Mouse (Mus musculus) erythroblast, embryonic 14.5 days (primary cell): ENCODE measurements around the gene Gpr3. TPM values are rescaled to one million over a fixed set of nuclear protein-coding genes. Genes with fewer than 3 reads are reported as not detected.

Experiments
- H3K27me3 ChIP-seq: 2 replicates; pipeline ENCODE4 v1.6.1; 2012; ENCODE audit warnings: inconsistent platforms; ENCODE audit not compliant: control insufficient read depth
- H3K36me3 ChIP-seq: 2 replicates; pipeline ENCODE4 v1.6.1; 2012; ENCODE audit warnings: mild to moderate bottlenecking, inconsistent platforms; ENCODE audit not compliant: control insufficient read depth
- H3K4me1 ChIP-seq: 2 replicates; pipeline ENCODE4 v1.6.1; 2012; ENCODE audit warnings: inconsistent platforms; ENCODE audit not compliant: control insufficient read depth
- H3K4me3 ChIP-seq: replicated peaks from 2 replicates; pipeline ENCODE3; 2012; ENCODE audit warnings: moderate library complexity, mild to moderate bottlenecking, inconsistent platforms
- H3K9me3 ChIP-seq: 2 replicates; pipeline ENCODE4 v1.6.1; 2012; ENCODE audit warnings: low read length, inconsistent platforms, mixed read lengths; ENCODE audit not compliant: control insufficient read depth
- GATA1 ChIP-seq: IDR thresholded peaks from 2 replicates; pipeline ENCODE4 v1.6.1; 2012; ENCODE audit warnings: low read length, inconsistent platforms, mixed read lengths
- TAL1 ChIP-seq: IDR thresholded peaks from 3 replicates; pipeline ENCODE4 v1.6.1; 2012; ENCODE audit warnings: low read length, inconsistent platforms, mixed read lengths
- polyA plus RNA-seq: library from polyadenylated mRNA; stranded (reverse); fragments of >175 nt; gene quantifications from 2 replicates; pipeline ENCODE4 v1.2.3, GENCODE M21; 2012

The Gpr3 gene
- polyA plus RNA-seq, 1 experiment: not detected

- Histone ChIP-seq H3K36me3 (peaks cover 24% of the 10 kb centered on the region), H3K4me3 (no peak overlapping the region), H3K4me1 (peaks cover 23% of the 10 kb centered on the region), H3K27me3 (no peaks in the 10 kb centered on the region), H3K9me3 (no peaks in the 10 kb centered on the region)
- no peak for TF ChIP-seq GATA1
- TF ChIP-seq TAL1: no peak
Observed at GRCm38 (mm10) chr4:133172451-133172850, 39.9 kb downstream of the Gpr3 start.

DNA sequence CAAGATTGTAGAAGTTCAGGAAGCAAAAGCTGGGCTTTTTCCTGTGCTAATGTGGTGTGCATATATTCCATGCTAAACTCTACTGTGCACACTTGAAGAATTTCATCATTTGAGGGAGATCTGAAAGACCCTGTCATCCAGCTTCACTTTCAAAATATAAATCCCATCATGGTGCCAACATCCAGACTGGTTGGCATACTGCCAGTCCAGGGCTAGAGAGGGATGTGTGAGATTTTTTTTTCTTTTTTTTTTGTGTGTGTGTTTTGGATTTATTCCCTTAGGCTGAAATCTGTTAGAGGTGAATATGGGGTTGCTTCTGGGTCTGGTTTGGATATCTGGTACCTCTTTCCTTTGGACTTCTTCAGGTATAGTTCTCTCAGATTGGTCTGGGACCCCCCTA, 41.7 kb downstream of the Gpr3 start:
- peaks cover 18% of the 10 kb centered on the region for H3K4me1 ChIP-seq
- H3K36me3 ChIP-seq: peaks cover 12% of the 10 kb centered on the region
- H3K27me3 ChIP-seq: no peaks in the 10 kb centered on the region
- TF ChIP-seq TAL1 (no peak), GATA1 (no peak)
- no peak overlapping the region for H3K4me3 ChIP-seq
- H3K9me3 ChIP-seq: no peaks in the 10 kb centered on the region

- no peak overlapping the region for H3K4me3 ChIP-seq
- no peaks in the 10 kb centered on the region for H3K27me3 ChIP-seq
- peaks cover 11% of the 10 kb centered on the region for H3K36me3 ChIP-seq
- TF ChIP-seq GATA1: no peak
- TF ChIP-seq TAL1: no peak
- no peaks in the 10 kb centered on the region for H3K9me3 ChIP-seq
- H3K4me1 ChIP-seq: peaks cover 12% of the 10 kb centered on the region
Observed at GRCm38 (mm10) chr4:133170056-133170524, 42.2 kb downstream of the Gpr3 start.

- Histone ChIP-seq H3K36me3 (peaks cover 15% of the 10 kb centered on the region), H3K27me3 (no peaks in the 10 kb centered on the region), H3K9me3 (no peaks in the 10 kb centered on the region), H3K4me3 (no peak overlapping the region), H3K4me1 (peaks cover 11% of the 10 kb centered on the region)
- TF ChIP-seq TAL1 (no peak), GATA1 (no peak)
Observed at GRCm38 (mm10) chr4:133169237-133170055, 42.9 kb downstream of the Gpr3 start.

DNA sequence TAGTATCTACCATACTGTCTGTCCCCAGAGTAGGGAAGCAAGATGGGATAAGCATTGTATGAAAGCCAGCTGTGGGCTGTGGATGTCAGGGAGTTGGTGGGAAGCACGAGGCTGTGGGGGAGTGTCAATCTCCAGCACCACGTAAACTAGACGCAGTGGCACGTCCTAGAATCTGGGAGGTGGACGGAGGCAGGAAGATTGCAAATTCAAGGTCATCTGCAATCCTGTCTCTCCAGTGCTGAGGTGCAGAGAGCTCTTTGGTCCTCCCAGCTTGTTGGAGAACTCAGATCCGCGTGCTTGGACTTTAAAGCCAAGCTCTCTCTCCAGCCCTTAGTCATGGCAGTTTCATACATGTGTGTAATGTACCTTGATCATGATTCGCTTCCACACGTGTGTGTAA, 45.6 kb downstream of the Gpr3 start:
- no peak for TF ChIP-seq GATA1
- H3K9me3 ChIP-seq: no peaks in the 10 kb centered on the region
- H3K36me3 ChIP-seq: peaks cover 23% of the 10 kb centered on the region
- H3K27me3 ChIP-seq: no peaks in the 10 kb centered on the region
- no peak overlapping the region for H3K4me3 ChIP-seq
- H3K4me1 ChIP-seq: peaks cover 7% of the 10 kb centered on the region

- Histone ChIP-seq H3K4me1 (no peaks in the 10 kb centered on the region), H3K4me3 (no peak overlapping the region), H3K36me3 (peaks cover 31% of the 10 kb centered on the region), H3K27me3 (no peaks in the 10 kb centered on the region), H3K9me3 (no peaks in the 10 kb centered on the region)
- TF ChIP-seq GATA1: no peak
- no peak for TF ChIP-seq TAL1
Observed at GRCm38 (mm10) chr4:133162196-133162595, 50.1 kb downstream of the Gpr3 start.

GRCm38 (mm10) chr4:133160821-133161220, 51.5 kb downstream of the Gpr3 start:
- peaks cover 2% of the 10 kb centered on the region; the same call in 1 of the 2 replicates for H3K4me1 ChIP-seq
- H3K36me3 ChIP-seq: peaks cover 27% of the 10 kb centered on the region
- no peak overlapping the region for H3K4me3 ChIP-seq
- no peaks in the 10 kb centered on the region for H3K27me3 ChIP-seq
- H3K9me3 ChIP-seq: no peaks in the 10 kb centered on the region
- TF ChIP-seq TAL1 (no peak), GATA1 (no peak)

- no peaks in the 10 kb centered on the region for H3K27me3 ChIP-seq
- peaks cover 27% of the 10 kb centered on the region for H3K36me3 ChIP-seq
- H3K4me3 ChIP-seq: no peak overlapping the region
- TF ChIP-seq TAL1: no peak
- TF ChIP-seq GATA1: no peak
- no peaks in the 10 kb centered on the region for H3K9me3 ChIP-seq
- peaks cover 2% of the 10 kb centered on the region for H3K4me1 ChIP-seq
Observed at GRCm38 (mm10) chr4:133160211-133160610, 52.1 kb downstream of the Gpr3 start.

DNA sequence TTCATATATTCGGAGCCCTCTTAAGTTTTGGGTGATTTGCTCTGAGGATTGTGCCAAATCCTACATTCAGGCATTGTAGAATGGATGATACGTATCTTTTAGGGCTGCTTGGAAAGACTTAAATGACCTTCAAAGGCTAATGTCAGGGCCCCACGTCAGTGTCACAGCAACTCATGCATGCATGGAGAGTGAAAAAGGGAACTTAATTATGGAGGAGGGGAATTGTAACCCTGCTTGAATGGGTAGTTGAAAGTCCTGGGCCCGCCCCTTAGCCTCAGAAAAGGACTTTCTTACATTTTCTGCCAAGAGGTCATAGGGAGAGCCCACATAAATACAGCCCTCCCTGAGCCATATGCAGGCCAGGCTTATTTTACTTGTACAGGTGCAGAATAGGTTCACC, 52.7 kb downstream of the Gpr3 start:
- Histone ChIP-seq H3K36me3 (peaks cover 22% of the 10 kb centered on the region), H3K27me3 (no peaks in the 10 kb centered on the region), H3K4me1 (peaks cover 2% of the 10 kb centered on the region), H3K9me3 (no peaks in the 10 kb centered on the region), H3K4me3 (no peak overlapping the region)
- TF ChIP-seq GATA1 (no peak), TAL1 (no peak)

Other genes with a start within 250 kb of the Gpr3 start
- 0.01 TPM in 1 of 2 replicates, not detected in the other for gene Fgr, start 238.4 kb downstream of the Gpr3 start, polyA plus RNA-seq
- 0.08 TPM in 2 replicates for gene Ahdc1, start 201.3 kb downstream of the Gpr3 start, polyA plus RNA-seq
- 7.5 and 8.8 TPM in 2 replicates for gene Wasf2, start 82.0 kb downstream of the Gpr3 start, polyA plus RNA-seq
- not detected in 2 replicates for gene Cd164l2, start 405 bp downstream of the Gpr3 start, polyA plus RNA-seq
- gene Map3k6, start 28.3 kb upstream of the Gpr3 start, polyA plus RNA-seq: 0.64 and 1.2 TPM in 2 replicates
- gene Sytl1, start 50.6 kb upstream of the Gpr3 start, polyA plus RNA-seq: 0.07 and 0.20 TPM in 2 replicates
- 4.2 and 5.3 TPM in 2 replicates for gene Tmem222, start 65.3 kb upstream of the Gpr3 start, polyA plus RNA-seq
- 23.1 and 24.0 TPM in 2 replicates for gene Wdtc1, start 140.9 kb upstream of the Gpr3 start, polyA plus RNA-seq
- 3.7 and 3.8 TPM in 2 replicates for gene Slc9a1, start 157.2 kb upstream of the Gpr3 start, polyA plus RNA-seq